Mouse (Mus musculus) urinary bladder, postnatal 4 days (tissue): Measurements from ENCODE around the gene Rundc1.
"Not testable (repeated sequence)": the region's sequence is repeated elsewhere in the genome, so short reads cannot be mapped to it uniquely, and the experiment has no call there.

Experiments used
- DNase-seq, 2 experiments: peaks; one replicate each; pipeline ENCODE4 v3.0.0; 2021 to 2022; ENCODE audit warnings: low spot score in 2 of 2

Gene Rundc1

GRCm38 (mm10) chr11:101465869-101466551 is 41.1 kb downstream of the Rundc1 start, which contains the start of gene Vat1:
Gene Vat1 (minus strand): TSS chr11:101466230.
- peak; percentile 70 to 77 for DNase-seq

- not testable (repeated sequence) for DNase-seq
Measured at GRCm38 (mm10) chr11:101466552-101466950, 41.7 kb downstream of the Rundc1 start.

- peak in 1 of 2 experiments; percentile 67 for DNase-seq
Measured at GRCm38 (mm10) chr11:101467477-101468262, 42.8 kb downstream of the Rundc1 start.

GRCm38 (mm10) chr11:101468263-101468688 is 43.4 kb downstream of the Rundc1 start:
- no peak for DNase-seq

- no peak for DNase-seq
Measured at GRCm38 (mm10) chr11:101468731-101469130, 43.8 kb downstream of the Rundc1 start.

GRCm38 (mm10) chr11:101469155-101469554 is 44.3 kb downstream of the Rundc1 start:
- no peak for DNase-seq

- no peak for DNase-seq
Measured at GRCm38 (mm10) chr11:101470206-101470605, 45.3 kb downstream of the Rundc1 start.

GRCm38 (mm10) chr11:101471926-101472325 is 47.0 kb downstream of the Rundc1 start:
- DNase-seq = no peak

- DNase-seq = no peak
Measured at GRCm38 (mm10) chr11:101472336-101472735, 47.5 kb downstream of the Rundc1 start.

- not testable (repeated sequence) for DNase-seq
Measured at GRCm38 (mm10) chr11:101473686-101474085, 48.8 kb downstream of the Rundc1 start.

- no peak for DNase-seq
Measured at GRCm38 (mm10) chr11:101474298-101474697, 49.4 kb downstream of the Rundc1 start.

- not testable (repeated sequence) for DNase-seq
Measured at GRCm38 (mm10) chr11:101476361-101476760, 51.5 kb downstream of the Rundc1 start.

GRCm38 (mm10) chr11:101477194-101477551 is 52.3 kb downstream of the Rundc1 start:
- DNase-seq = no peak

- DNase-seq = no peak
Measured at GRCm38 (mm10) chr11:101477552-101478211, 52.8 kb downstream of the Rundc1 start.

GRCm38 (mm10) chr11:101479171-101479635 is 54.3 kb downstream of the Rundc1 start:
- no peak for DNase-seq

- no peak for DNase-seq
Measured at GRCm38 (mm10) chr11:101480912-101481311, 56.0 kb downstream of the Rundc1 start.

GRCm38 (mm10) chr11:101483804-101484203 is 58.9 kb downstream of the Rundc1 start:
- DNase-seq = no peak

- no peak for DNase-seq
Measured at GRCm38 (mm10) chr11:101484245-101484644, 59.4 kb downstream of the Rundc1 start.

GRCm38 (mm10) chr11:101484814-101485213 is 59.9 kb downstream of the Rundc1 start:
- DNase-seq = no peak
